Mouse (Mus musculus): ENCODE results near the gene Phf14.

DNA sequence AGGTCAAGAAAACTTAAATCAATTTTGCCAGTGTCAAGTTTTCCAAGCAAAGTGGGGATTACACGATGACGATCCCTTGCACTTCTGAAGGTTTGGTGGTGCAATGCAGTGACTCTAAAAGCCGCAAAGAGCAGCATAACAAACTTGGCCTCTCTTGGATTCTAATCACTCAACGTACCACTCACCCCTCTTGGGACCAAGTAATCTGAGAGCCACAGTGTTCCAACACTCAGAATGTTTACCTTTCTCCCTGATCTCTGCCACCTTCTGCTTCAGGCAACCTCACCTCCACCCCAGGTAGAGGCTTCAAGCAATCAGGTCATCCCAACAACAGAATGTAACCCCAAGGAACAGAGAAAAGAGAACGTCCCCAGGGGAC is 730 bp upstream of the Phf14 start:
- no peak for TF ChIP-seq POLR2A (IDR thresholded peaks at IDR 0.05; ENCODE audit: extremely low read depth, insufficient read depth, low read length)
- no peak for TF ChIP-seq CTCF (IDR thresholded peaks at IDR 0.05; ENCODE audit: low read depth, low read length)
